Mouse (Mus musculus): Measurements from ENCODE around the gene Ndufaf8. TPM values are rescaled to one million over a fixed set of nuclear protein-coding genes. Genes with fewer than 3 reads are reported as not detected.
A peak's percentile ranks its signal among the peaks of the same experiment; 100 is the strongest.

Gene Ndufaf8
- 10 to 100 TPM; 17.8 to 46.9 (median 30.6) TPM for total RNA-seq (2022)

- peak; percentile 99 to 100 for DNase-seq (ENCODE audit: low spot score in 2 of 2)
These were observed at the start of gene Ndufaf8, which contains the start of gene Tepsin for GRCm38 (mm10) chr11:120098588-120099511. Gene Ndufaf8 (plus strand): TSS chr11:120098928. Gene Tepsin (minus strand): TSS chr11:120098731.

- DNase-seq (ENCODE audit: low spot score in 2 of 2): no peak
These were observed 49.7 kb upstream of the Ndufaf8 start for GRCm38 (mm10) chr11:120049067-120049466.

GRCm38 (mm10) chr11:120051124-120051811 lies 47.5 kb upstream of the Ndufaf8 start:
- DNase-seq (ENCODE audit: low spot score in 2 of 2): no peak

DNA sequence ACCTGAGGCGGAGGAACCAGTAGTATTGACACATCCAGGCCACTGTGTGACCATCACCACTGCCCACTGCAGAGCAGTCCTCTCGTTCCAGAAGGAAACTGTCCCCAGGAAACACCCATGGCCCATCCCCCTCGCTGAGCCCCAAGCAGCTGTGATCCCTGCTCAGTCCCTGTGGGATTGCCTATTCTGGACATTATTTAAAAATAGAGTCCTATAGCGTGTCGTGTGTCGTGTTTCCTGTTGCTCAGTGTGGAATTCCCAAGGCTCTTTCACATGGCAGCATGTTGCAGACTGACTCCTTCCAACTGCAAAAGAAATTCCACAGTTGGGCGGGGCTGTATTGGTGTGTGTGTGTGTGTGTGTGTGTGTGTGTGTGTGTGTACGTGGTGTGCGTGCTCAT lies 46.5 kb upstream of the Ndufaf8 start:
- no peak for DNase-seq (ENCODE audit: low spot score in 2 of 2)

DNA sequence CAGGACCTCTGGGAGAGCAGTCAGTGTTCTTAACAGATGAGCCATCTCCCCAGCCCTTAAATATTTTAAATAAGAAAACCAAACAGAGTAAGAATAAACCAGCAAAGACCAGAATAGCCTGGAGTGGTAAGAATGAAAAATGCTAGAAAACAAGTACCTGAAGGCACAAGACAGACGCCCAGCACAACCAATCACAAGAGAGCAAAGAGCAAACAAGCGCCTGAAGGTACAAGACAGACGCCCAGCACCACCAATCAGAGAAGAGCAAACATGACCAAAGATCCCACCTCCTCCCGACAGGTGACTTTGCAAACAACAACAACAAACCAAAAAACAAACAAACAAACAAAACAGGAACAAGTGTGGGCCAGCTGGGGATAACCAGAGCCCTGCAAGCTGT lies 44.9 kb upstream of the Ndufaf8 start:
- DNase-seq (ENCODE audit: low spot score in 2 of 2): no peak

DNA sequence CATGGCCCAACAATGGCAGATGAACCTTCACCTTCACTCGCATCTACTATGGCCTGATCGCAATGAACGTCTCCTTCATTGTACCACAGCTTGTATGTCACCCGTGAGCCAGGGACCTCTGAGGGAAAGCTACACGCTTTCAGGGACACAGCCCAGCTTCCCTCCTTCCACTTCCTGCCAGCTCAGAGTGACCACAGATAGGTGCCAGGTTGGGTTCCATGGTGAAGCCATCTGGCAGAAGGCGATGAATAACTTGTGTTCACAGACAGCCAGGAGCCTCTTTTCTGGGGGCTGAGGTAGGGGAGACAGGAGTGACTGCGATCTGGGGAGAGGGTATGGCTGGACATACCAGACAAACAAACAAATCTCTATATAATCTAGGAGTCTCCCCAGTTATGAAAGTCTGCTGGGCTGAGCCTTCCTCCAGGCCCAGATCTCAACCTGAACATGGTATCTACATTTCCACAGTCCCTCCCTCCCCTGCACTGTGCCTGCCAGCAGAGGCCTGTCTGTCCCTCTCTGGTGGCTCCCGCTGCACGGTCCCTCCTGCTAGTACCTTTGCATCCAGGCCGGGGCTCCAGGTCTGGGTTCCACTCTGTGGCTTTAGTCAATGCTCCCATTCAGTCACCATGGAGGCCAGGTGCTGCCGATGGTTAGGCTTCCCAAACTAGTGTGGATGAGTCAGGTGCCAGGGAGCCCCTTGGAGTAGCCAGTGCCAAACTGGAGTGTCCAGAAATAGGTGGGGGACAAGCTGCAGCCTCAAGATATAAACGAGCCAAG lies 42.6 kb upstream of the Ndufaf8 start:
- no peak for DNase-seq (ENCODE audit: low spot score in 2 of 2)

- DNase-seq (ENCODE audit: low spot score in 2 of 2): no peak
These were observed 38.1 kb upstream of the Ndufaf8 start for GRCm38 (mm10) chr11:120060634-120061033.

GRCm38 (mm10) chr11:120063326-120063725 lies 35.4 kb upstream of the Ndufaf8 start:
- no peak for DNase-seq (ENCODE audit: low spot score in 2 of 2)

DNA sequence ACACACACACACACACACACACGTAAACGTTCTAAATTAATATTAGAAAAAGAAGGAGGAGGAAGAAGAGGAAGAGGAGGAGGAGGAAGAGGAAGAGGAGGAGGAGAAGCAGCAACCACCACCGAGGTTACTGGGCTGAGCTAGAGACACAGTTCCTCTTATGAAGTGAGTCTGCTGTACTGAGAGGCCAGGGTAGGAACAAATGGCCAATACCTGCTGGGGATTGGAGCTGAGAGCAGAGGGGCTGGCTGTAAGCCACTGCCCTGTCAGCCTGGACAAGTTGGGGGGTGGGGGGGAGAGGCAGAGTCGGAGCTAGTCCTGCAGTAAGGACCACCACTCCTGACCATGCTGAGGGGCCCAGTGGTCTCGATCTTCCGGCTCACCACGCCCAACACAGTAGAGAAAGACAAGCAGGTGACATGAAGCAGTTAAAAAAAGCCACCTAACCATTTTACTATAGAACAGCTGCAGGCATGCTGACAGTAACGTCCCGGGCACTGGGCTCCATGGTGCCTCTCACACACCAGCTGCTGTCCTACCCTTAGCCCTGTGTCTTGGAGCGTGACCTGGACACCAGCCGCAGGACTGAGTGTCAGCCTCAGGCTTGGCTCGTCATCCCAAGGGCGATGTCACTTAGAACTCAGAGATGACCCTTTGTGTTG lies 34.6 kb upstream of the Ndufaf8 start:
- DNase-seq (ENCODE audit: low spot score in 2 of 2): no peak

GRCm38 (mm10) chr11:120064668-120065040 lies 34.1 kb upstream of the Ndufaf8 start:
- no peak for DNase-seq (ENCODE audit: low spot score in 2 of 2)

DNA sequence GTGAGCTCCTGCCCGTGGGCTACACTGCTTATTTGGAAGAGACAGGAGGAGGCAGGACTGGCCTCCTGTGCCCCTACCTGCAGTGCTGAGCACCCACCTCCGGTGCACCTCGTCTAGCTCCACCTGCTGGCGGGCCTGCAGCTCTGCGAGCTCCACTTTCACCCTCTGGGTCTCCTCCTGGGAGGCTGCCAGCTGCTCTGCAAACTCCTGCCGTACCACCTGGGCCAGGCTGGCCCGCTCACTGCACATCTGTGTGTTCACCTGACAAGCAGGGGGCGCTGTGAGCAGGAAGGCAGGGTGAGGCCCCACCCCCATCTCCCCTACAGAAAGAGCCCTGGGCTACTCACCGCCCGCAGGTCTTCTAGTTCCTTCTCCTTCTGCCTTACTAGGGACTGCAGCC lies 33.4 kb upstream of the Ndufaf8 start:
- DNase-seq (ENCODE audit: low spot score in 2 of 2): no peak

DNA sequence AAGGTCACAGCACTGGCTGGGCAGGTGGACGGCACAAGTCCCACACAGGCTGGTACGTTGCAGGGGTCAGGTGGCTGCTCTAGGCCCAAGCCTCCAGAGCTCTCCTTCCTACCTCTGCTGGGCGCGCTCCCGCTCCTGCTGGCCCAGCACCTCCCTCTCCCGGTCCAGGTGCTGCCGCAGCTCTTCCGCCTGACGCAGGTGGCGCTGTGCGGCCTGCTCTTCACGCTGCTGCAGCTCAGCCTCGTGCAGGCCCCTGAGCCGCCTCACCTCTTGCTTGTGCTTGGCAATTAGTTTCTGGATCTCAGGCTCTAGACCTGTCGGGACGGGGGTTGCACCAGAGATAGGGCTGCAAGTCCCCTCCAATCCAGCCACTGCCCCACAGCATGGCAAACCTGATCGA lies 30.9 kb upstream of the Ndufaf8 start:
- no peak for DNase-seq (ENCODE audit: low spot score in 2 of 2)

DNA sequence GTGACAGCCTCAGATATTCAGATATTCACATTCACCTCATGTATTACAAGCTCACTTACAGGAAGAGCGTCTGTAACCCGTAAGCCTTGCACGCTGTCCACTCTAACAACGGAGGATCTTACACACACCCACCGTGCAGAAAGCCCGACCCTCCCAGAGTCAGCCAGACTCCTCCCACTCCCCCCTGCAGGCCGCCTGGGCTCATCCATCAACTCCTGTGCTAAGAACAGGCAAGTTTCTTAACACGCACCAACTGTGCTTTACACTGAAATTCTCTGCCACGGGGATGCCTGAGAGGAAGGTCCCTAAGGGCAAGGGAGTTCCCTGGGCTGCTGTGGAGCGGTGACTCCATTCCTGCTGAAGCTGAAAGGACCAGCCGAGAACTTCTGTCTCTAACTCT lies 29.5 kb upstream of the Ndufaf8 start:
- no peak for DNase-seq (ENCODE audit: low spot score in 2 of 2)

- DNase-seq (ENCODE audit: low spot score in 2 of 2): no peak
These were observed 28.3 kb upstream of the Ndufaf8 start for GRCm38 (mm10) chr11:120070286-120070930.

DNA sequence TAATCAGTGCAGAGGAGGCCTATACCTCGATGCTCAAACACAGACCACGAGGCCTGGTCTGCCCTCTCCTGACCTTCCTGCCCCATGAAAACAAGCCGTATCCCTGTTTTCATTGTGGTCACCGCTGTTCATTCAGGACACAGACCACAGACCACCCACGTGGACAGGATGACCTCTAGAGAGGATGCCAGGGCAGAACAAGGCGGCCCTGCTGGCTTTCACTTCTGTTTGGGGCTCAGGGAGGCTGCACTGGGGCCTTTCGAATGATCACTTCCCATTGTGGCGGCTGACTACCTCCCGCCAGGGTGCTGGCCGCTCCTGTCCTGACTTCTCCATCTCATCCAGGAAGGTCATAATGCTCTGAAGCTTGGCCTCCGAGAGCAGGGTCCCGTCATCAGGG lies 27.7 kb upstream of the Ndufaf8 start:
- no peak for DNase-seq (ENCODE audit: low spot score in 2 of 2)

DNA sequence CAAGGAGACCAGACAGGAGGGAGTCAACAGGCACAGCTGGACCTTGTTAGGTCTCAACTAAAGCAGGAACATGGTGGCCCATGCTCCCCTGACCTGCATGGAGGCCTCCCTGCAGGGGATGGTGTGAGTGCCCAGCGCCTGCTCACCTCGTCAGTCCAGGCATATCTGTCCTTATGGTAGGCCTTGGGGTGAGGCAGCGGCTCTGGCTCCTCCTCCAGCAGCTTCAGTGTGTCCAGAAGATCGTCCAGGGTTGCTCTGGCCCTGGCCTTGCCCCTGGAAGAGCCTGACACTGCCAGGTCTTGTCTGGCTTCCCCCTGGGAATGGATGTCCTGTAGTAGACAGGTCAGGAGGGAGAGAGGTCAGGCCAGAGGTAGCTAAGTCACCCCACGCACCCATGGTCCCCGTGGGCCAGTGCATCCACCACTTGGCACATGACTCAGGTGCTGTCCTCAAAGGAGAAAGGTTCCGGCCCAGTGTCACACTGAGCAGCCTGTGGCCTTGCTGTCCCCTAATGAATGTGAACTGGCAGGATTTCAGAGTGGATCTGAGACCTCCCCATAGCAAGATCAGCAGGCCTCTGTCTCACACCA lies 26.9 kb upstream of the Ndufaf8 start:
- DNase-seq (ENCODE audit: low spot score in 2 of 2): no peak

GRCm38 (mm10) chr11:120072986-120073647 lies 25.6 kb upstream of the Ndufaf8 start:
- DNase-seq (ENCODE audit: low spot score in 2 of 2): no peak

DNA sequence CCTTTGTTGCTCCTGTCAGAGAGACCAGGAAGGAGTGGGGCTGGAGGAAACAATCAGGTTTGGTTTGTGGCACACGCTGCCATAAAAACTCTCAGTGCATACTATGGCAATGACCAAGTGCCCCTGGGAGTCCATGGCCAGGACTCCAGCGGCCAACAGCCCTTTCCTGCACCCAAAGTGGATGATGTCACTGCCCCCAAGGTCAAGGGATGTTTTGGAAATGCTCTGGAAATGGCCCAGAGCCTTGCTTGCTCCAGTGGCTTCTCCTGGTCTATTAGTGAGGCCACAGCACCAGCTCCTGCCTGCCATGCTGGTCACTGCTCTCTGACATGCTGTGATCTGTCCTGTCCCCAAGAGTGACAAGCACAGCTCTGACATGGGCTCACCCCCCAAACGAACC lies 22.5 kb upstream of the Ndufaf8 start:
- DNase-seq (ENCODE audit: low spot score in 2 of 2): no peak

DNA sequence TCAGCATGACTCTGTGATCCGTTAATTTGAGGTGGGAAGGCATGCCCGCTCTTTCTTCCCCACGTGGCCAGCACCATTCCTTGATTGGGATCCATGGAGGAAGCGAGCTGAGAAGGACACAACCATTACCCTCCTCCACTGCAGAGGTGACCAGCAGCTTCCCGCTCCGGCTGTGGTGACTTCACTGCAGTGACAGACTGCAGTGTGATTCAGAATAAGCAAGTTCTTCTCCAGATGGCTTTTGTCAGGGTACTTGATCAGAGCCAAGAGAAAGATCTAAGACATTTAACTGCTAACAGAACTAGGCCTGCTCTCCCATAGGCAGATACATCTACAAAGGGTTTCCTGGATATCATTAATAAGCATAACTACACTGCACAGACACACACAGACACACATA lies 18.4 kb upstream of the Ndufaf8 start:
- DNase-seq (ENCODE audit: low spot score in 2 of 2): no peak

Measured in layer of hippocampus, adult 8-10 months (tissue).